Mouse (Mus musculus) cerebellum, adult 2 months (tissue): ENCODE data around the gene Clasp2.

ENCODE experiments used
- CTCF ChIP-seq: fragments of 200-500 bp; IDR thresholded peaks from 2 replicates; pipeline ENCODE4 v1.5.1; 2011; ENCODE audit warnings: low read depth, mild to moderate bottlenecking, control low read depth, low read length, moderate library complexity, borderline replicate concordance; ENCODE audit not compliant: insufficient read depth
- POLR2A ChIP-seq: fragments of 200-500 bp; IDR thresholded peaks from 2 replicates; pipeline ENCODE4 v1.6.1; 2011; ENCODE audit warnings: low read length, control low read depth, borderline replicate concordance; ENCODE audit not compliant: insufficient read depth

DNA sequence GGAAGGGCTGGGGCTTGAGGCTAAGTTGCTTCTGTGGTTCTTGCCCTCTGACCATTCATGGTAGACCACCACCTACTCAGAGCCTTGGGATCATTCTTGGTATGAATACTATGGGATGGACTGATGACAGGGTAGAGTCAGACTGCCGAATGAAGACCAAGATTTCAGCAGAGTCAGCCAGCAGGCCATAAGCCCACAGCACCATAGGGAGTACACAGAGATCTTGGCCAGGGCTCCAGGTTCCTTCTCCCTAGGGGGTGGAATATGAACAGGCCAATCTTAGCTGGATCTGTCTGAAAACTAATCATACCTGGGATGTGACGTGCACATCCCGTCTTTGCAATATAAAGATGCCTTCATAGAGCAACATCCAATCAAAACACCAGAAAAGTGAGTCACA is 9.7 kb upstream of the Clasp2 start:
- TF ChIP-seq CTCF: no peak
- TF ChIP-seq POLR2A: no peak
